Mouse (Mus musculus) liver, embryonic 16.5 days (tissue): ENCODE data around the gene Galnt3. TPM values are rescaled to one million over a fixed set of nuclear protein-coding genes. Genes with fewer than 3 reads are reported as not detected.

Source experiments
- ATAC-seq: fragments of 200-750 bp; cut with Nextera tagmentation; 2 replicates; pipeline ENCODE4 v1.8.0; 2017; ENCODE audit warnings: low read depth, mild to moderate bottlenecking, moderate number of reproducible peaks, moderate library complexity
- H3K27ac ChIP-seq: fragments of 300-500 bp; sonication (generic); 2 replicates; pipeline ENCODE4 v1.5.1; 2014; ENCODE audit warnings: mild to moderate bottlenecking, low read length
- H3K27me3 ChIP-seq: fragments of 300-500 bp; sonication (generic); 2 replicates; pipeline ENCODE4 v1.6.1; 2014; ENCODE audit warnings: low read depth, low read length, mixed read lengths; ENCODE audit not compliant: control insufficient read depth, insufficient read depth
- H3K36me3 ChIP-seq: fragments of 300-500 bp; sonication (generic); 2 replicates; pipeline ENCODE4 v1.6.1; 2014; ENCODE audit warnings: mild to moderate bottlenecking; ENCODE audit not compliant: control insufficient read depth, insufficient read depth
- H3K4me1 ChIP-seq: fragments of 300-500 bp; sonication (generic); 2 replicates; pipeline ENCODE4 v1.6.1; 2014; ENCODE audit warnings: low read depth, low read length, mixed read lengths; ENCODE audit not compliant: control insufficient read depth
- H3K4me2 ChIP-seq: fragments of 300-500 bp; sonication (generic); 2 replicates; pipeline ENCODE4 v1.6.1; 2014; ENCODE audit warnings: low read depth, low read length, mixed read lengths
- H3K4me3 ChIP-seq: fragments of 300-500 bp; sonication (generic); 2 replicates; pipeline ENCODE4 v1.5.1; 2014; ENCODE audit warnings: low read depth, mild to moderate bottlenecking, low read length
- H3K9ac ChIP-seq: fragments of 300-500 bp; sonication (generic); 2 replicates; pipeline ENCODE4 v1.6.1; 2014; ENCODE audit warnings: low read depth, low read length
- H3K9me3 ChIP-seq: fragments of 300-500 bp; sonication (generic); replicated peaks from 2 replicates; pipeline ENCODE4 v1.6.1; 2016; ENCODE audit warnings: low read length; ENCODE audit not compliant: control insufficient read depth
- WGBS: fragments of 180-500 bp; shearing (Covaris S2); extraction: QIAGEN DNeasy Blood & Tissue Kit; methylation state at CpG from one replicate; pipeline ENCODE4 v1.1.7; 2014; ENCODE audit not compliant: insufficient replicate concordance; 5-methylcytosine and 5-hydroxymethylcytosine counted together
- polyA plus RNA-seq: library from polyadenylated mRNA; unstranded; fragments of >200 nt; fragmentation: Nextera tagmentation; extraction: Ambion mirVana; gene quantifications from 2 replicates; pipeline ENCODE4 v1.2.1, GENCODE M21; 2015

Galnt3 gene
- polyA plus RNA-seq, 1 experiment from 2014 or later: 0.74 TPM

GRCm38 (mm10) chr2:66094622-66095181 is 30.1 kb downstream of the Galnt3 start:
- Histone ChIP-seq H3K27ac (no peak overlapping the region), H3K4me1 (no peaks in the 10 kb centered on the region), H3K9ac (no peak overlapping the region), H3K4me2 (no peak overlapping the region), H3K9me3 (no peaks in the 10 kb centered on the region), H3K4me3 (no peak overlapping the region), H3K36me3 (no peaks in the 10 kb centered on the region), H3K27me3 (no peaks in the 10 kb centered on the region)
- 63% methylated on average over 4 of the region's 4 CpGs for WGBS
- ATAC-seq: no peak

GRCm38 (mm10) chr2:66091296-66091695 is 33.5 kb downstream of the Galnt3 start:
- Histone ChIP-seq H3K36me3 (no peaks in the 10 kb centered on the region), H3K4me1 (no peaks in the 10 kb centered on the region), H3K9me3 (no peaks in the 10 kb centered on the region), H3K9ac (no peak overlapping the region), H3K4me2 (no peak overlapping the region), H3K27ac (no peak overlapping the region), H3K27me3 (no peaks in the 10 kb centered on the region), H3K4me3 (no peak overlapping the region)
- ATAC-seq: no peak
- 50% methylated on average over 5 of the region's 5 CpGs for WGBS

- H3K9me3 ChIP-seq: no peaks in the 10 kb centered on the region
- no peaks in the 10 kb centered on the region for H3K27me3 ChIP-seq
- H3K4me3 ChIP-seq: no peak overlapping the region
- H3K4me1 ChIP-seq: no peaks in the 10 kb centered on the region
- 47% methylated on average over 4 of the region's 4 CpGs for WGBS
- H3K36me3 ChIP-seq: no peaks in the 10 kb centered on the region
- no peak overlapping the region for H3K9ac ChIP-seq
- no peak overlapping the region for H3K27ac ChIP-seq
- H3K4me2 ChIP-seq: no peak overlapping the region
- ATAC-seq: no peak
Observed at GRCm38 (mm10) chr2:66081876-66082275, 42.9 kb downstream of the Galnt3 start.

- Histone ChIP-seq H3K4me1 (no peaks in the 10 kb centered on the region), H3K9ac (no peak overlapping the region), H3K4me2 (no peak overlapping the region), H3K4me3 (no peak overlapping the region), H3K27ac (no peak overlapping the region), H3K9me3 (no peaks in the 10 kb centered on the region), H3K27me3 (no peaks in the 10 kb centered on the region), H3K36me3 (no peaks in the 10 kb centered on the region)
- WGBS: 79% methylated on average over 2 of the region's 2 CpGs
- no peak for ATAC-seq
Observed at GRCm38 (mm10) chr2:66080731-66081130, 44.1 kb downstream of the Galnt3 start.

- Histone ChIP-seq H3K9ac (no peak overlapping the region), H3K4me1 (no peaks in the 10 kb centered on the region), H3K36me3 (no peaks in the 10 kb centered on the region), H3K27ac (no peak overlapping the region), H3K4me3 (no peak overlapping the region), H3K9me3 (no peaks in the 10 kb centered on the region), H3K27me3 (no peaks in the 10 kb centered on the region), H3K4me2 (no peak overlapping the region)
- 42% methylated on average over 6 of the region's 6 CpGs for WGBS
- no peak for ATAC-seq
Observed at GRCm38 (mm10) chr2:66069454-66069853, 55.3 kb downstream of the Galnt3 start.

GRCm38 (mm10) chr2:66063291-66063690 is 61.5 kb downstream of the Galnt3 start:
- Histone ChIP-seq H3K27ac (no peak overlapping the region), H3K9me3 (no peaks in the 10 kb centered on the region), H3K9ac (no peak overlapping the region), H3K36me3 (no peaks in the 10 kb centered on the region), H3K4me3 (no peak overlapping the region), H3K4me1 (no peaks in the 10 kb centered on the region), H3K27me3 (no peaks in the 10 kb centered on the region), H3K4me2 (no peak overlapping the region)
- ATAC-seq: no peak
- WGBS: 62% methylated on average over 10 of the region's 10 CpGs

GRCm38 (mm10) chr2:66044405-66045089 is 80.2 kb downstream of the Galnt3 start:
- 86% methylated on average over 12 of the region's 12 CpGs for WGBS

GRCm38 (mm10) chr2:66043441-66044404 is 81.1 kb downstream of the Galnt3 start:
- WGBS: 68% methylated on average over 17 of the region's 17 CpGs
- no peak overlapping the region for H3K4me2 ChIP-seq
- no peak overlapping the region for H3K4me3 ChIP-seq
- H3K27me3 ChIP-seq: no peaks in the 10 kb centered on the region
- no peaks in the 10 kb centered on the region for H3K36me3 ChIP-seq
- H3K9me3 ChIP-seq: peaks cover 5% of the 10 kb centered on the region; the same call in 1 of the 2 replicates
- ATAC-seq: no peak
- H3K27ac ChIP-seq: no peak overlapping the region
- H3K9ac ChIP-seq: no peak overlapping the region
- H3K4me1 ChIP-seq: no peaks in the 10 kb centered on the region

More at GRCm38 (mm10) chr2:66044405-66045089, 80.2 kb downstream of the Galnt3 start:
- H3K27ac ChIP-seq: no peak overlapping the region
- no peak overlapping the region for H3K4me2 ChIP-seq
- H3K27me3 ChIP-seq: no peaks in the 10 kb centered on the region
- no peak overlapping the region for H3K9ac ChIP-seq
- H3K36me3 ChIP-seq: no peaks in the 10 kb centered on the region
- H3K4me1 ChIP-seq: no peaks in the 10 kb centered on the region
- ATAC-seq: no peak
- peaks cover 5% of the 10 kb centered on the region; the same call in 1 of the 2 replicates for H3K9me3 ChIP-seq
- H3K4me3 ChIP-seq: no peak overlapping the region
